Mouse (Mus musculus) forebrain, postnatal 0 days (tissue): ENCODE measurements around the gene Icam4. TPM values are rescaled to one million over a fixed set of nuclear protein-coding genes. Genes with fewer than 3 reads are reported as not detected.

Source experiments
- ATAC-seq: fragments of 200-750 bp; cut with Nextera tagmentation; 2 replicates; pipeline ENCODE4 v1.8.0; 2017; ENCODE audit warnings: mild to moderate bottlenecking, moderate library complexity
- DNase-seq: peaks from one replicate; pipeline ENCODE4 v3.0.0-alpha.2; 2015
- H3K27ac ChIP-seq: fragments of 300-500 bp; sonication (generic); 2 replicates; pipeline ENCODE4 v1.5.1; 2014; ENCODE audit warnings: low read depth, mild to moderate bottlenecking, antibody characterized with exemption, low read length, moderate library complexity, mixed read lengths
- H3K27me3 ChIP-seq: fragments of 300-500 bp; sonication (generic); 2 replicates; pipeline ENCODE4 v1.6.1; 2014; ENCODE audit warnings: mild to moderate bottlenecking, low read length, mixed read lengths; ENCODE audit not compliant: insufficient read depth
- H3K36me3 ChIP-seq: fragments of 300-500 bp; sonication (generic); 2 replicates; pipeline ENCODE4 v1.6.1; 2014; ENCODE audit warnings: mild to moderate bottlenecking, moderate library complexity; ENCODE audit not compliant: insufficient read depth
- H3K4me1 ChIP-seq: fragments of 300-500 bp; sonication (generic); 2 replicates; pipeline ENCODE4 v1.6.1; 2014; ENCODE audit warnings: antibody characterized with exemption; ENCODE audit not compliant: insufficient read depth
- H3K4me2 ChIP-seq: fragments of 300-500 bp; sonication (generic); 2 replicates; pipeline ENCODE4 v1.6.1; 2014; ENCODE audit warnings: low read depth, mild to moderate bottlenecking, moderate library complexity
- H3K4me3 ChIP-seq: fragments of 300-500 bp; sonication (generic); 2 replicates; pipeline ENCODE4 v1.5.1; 2014; ENCODE audit warnings: low read depth, low read length, mixed read lengths
- H3K9ac ChIP-seq: fragments of 300-500 bp; sonication (generic); 2 replicates; pipeline ENCODE4 v1.6.1; 2014; ENCODE audit warnings: mild to moderate bottlenecking
- H3K9me3 ChIP-seq: fragments of 300-500 bp; sonication (generic); 2 replicates; pipeline ENCODE4 v1.6.1; 2016; ENCODE audit warnings: low read length
- CTCF ChIP-seq: sonication (generic); IDR thresholded peaks from 2 replicates; pipeline ENCODE4 v1.5.1; 2016; ENCODE audit warnings: antibody characterized with exemption, control low read depth, low read depth
- WGBS: fragments of 180-500 bp; shearing (Covaris S2); extraction: QIAGEN DNeasy Blood & Tissue Kit; methylation state at CpG from one replicate; pipeline ENCODE4 v1.1.7; 2014; 5-methylcytosine and 5-hydroxymethylcytosine counted together
- microRNA counts: library from miRNA; unstranded; fragments of <30 nt; microRNA quantifications from one replicate; lab custom pipeline; 2015
- microRNA-seq, 2 experiments: library from miRNA; unstranded; fragments of <30 nt; microRNA quantifications; one replicate each; pipeline ENCODE4; 2016
- polyA plus RNA-seq: library from polyadenylated mRNA; unstranded; fragments of >200 nt; fragmentation: Nextera tagmentation; extraction: Ambion mirVana; gene quantifications from 2 replicates; pipeline ENCODE4 v1.2.1, GENCODE M21; 2015
- total RNA-seq: library from RNA; depleted of rRNA; stranded (reverse); fragments of >200 nt; gene quantifications from 2 replicates; pipeline ENCODE4 v1.2.3, GENCODE M21; 2014; rRNA removed

Gene Icam4
- total and polyA plus RNA-seq, 2 experiments from 2014 or later: not detected

- TF ChIP-seq CTCF: no peak
- peak; percentile 94 for DNase-seq
- peak within 1 kb of the TSS; percentile 71 for H3K27ac ChIP-seq
- H3K36me3 ChIP-seq: peaks cover 40% of the 10 kb centered on the region
- 3% methylated on average over 57 of the region's 58 CpGs for WGBS
- peak; percentile 97 for ATAC-seq
- peak within 1 kb of the TSS; percentile 97 for H3K4me2 ChIP-seq
- H3K9me3 ChIP-seq: no peaks in the 10 kb centered on the region
- H3K4me3 ChIP-seq: peak within 1 kb of the TSS; percentile 84
- H3K9ac ChIP-seq: peak within 1 kb of the TSS; percentile 77
- H3K27me3 ChIP-seq: no peaks in the 10 kb centered on the region
- peaks cover 7% of the 10 kb centered on the region; the same call in 1 of the 2 replicates for H3K4me1 ChIP-seq
Measured at GRCm38 (mm10) chr9:21073044-21073840, 44.1 kb downstream of the Icam4 start, which contains the start of the genes Gm49373 and Fdx1l. Gm49373 (minus strand) TSS chr9:21073096. Fdx1l (minus strand) TSS chr9:21073614.

GRCm38 (mm10) chr9:21074173-21074572 lies 45.0 kb downstream of the Icam4 start:
- Histone ChIP-seq H3K27ac (no peak overlapping the region), H3K36me3 (peaks cover 49% of the 10 kb centered on the region), H3K9ac (no peak overlapping the region), H3K27me3 (no peaks in the 10 kb centered on the region), H3K9me3 (no peaks in the 10 kb centered on the region), H3K4me2 (no peak overlapping the region), H3K4me3 (no peak overlapping the region), H3K4me1 (peaks cover 7% of the 10 kb centered on the region; the same call in 1 of the 2 replicates)
- ATAC-seq (no peak), DNase-seq (no peak)
- TF ChIP-seq CTCF: no peak
- 78% methylated on average over 1 of the region's 1 CpGs for WGBS

- H3K4me1 ChIP-seq: peaks cover 7% of the 10 kb centered on the region; the same call in 1 of the 2 replicates
- H3K9ac ChIP-seq: no peak overlapping the region
- no peak overlapping the region for H3K4me3 ChIP-seq
- ATAC-seq (no peak), DNase-seq (no peak)
- no peak overlapping the region for H3K4me2 ChIP-seq
- H3K36me3 ChIP-seq: peaks cover 52% of the 10 kb centered on the region
- WGBS: 83% methylated on average over 3 of the region's 3 CpGs
- no peak for TF ChIP-seq CTCF
- no peaks in the 10 kb centered on the region for H3K9me3 ChIP-seq
- H3K27me3 ChIP-seq: no peaks in the 10 kb centered on the region
- H3K27ac ChIP-seq: no peak overlapping the region
Measured at GRCm38 (mm10) chr9:21075625-21076024, 46.5 kb downstream of the Icam4 start.

MicroRNA genes within 50 kb of the gene (microRNA counts, 519-probe panel; counts per million panel counts)
- not detected for microRNA mmu-miR-1900 (lab: Ali Mortazavi, UCI)

Small RNA genes within 50 kb of the gene (microRNA-seq; reads per million reads assigned to microRNA genes)
- gene Mir1900 (0 to 0.12 reads per million in 2 experiments), gene Mir7082 (0 to 0.24 reads per million in 2 experiments)

Other genes starting within 250 kb of the Icam4 start
- 1.2 and 3.7 TPM in 2 replicates for gene Col5a3, start 214.3 kb upstream of the Icam4 start, total RNA-seq
- gene Col5a3, start 214.3 kb upstream of the Icam4 start, polyA plus RNA-seq: 0.40 TPM in 2 replicates
- not detected in 2 replicates for gene Rdh8, start 210.9 kb upstream of the Icam4 start, total RNA-seq
- gene Rdh8, start 210.9 kb upstream of the Icam4 start, polyA plus RNA-seq: not detected in 2 replicates
- gene A230050P20Rik, start 160.7 kb upstream of the Icam4 start, total RNA-seq: 18.0 and 22.1 TPM in 2 replicates
- 5.0 and 19.6 TPM in 2 replicates for gene A230050P20Rik, start 160.7 kb upstream of the Icam4 start, polyA plus RNA-seq
- 8.6 and 13.8 TPM in 2 replicates for gene Angptl6, start 149.6 kb upstream of the Icam4 start, total RNA-seq
- gene Angptl6, start 149.6 kb upstream of the Icam4 start, polyA plus RNA-seq: 16.4 and 20.6 TPM in 2 replicates
- 55.5 and 72.4 TPM in 2 replicates for gene Ppan, start 141.2 kb upstream of the Icam4 start, total RNA-seq
- gene Ppan, start 141.2 kb upstream of the Icam4 start, polyA plus RNA-seq: 40.7 and 43.1 TPM in 2 replicates
- 129 and 137 TPM in 2 replicates for gene Eif3g, start 130.8 kb upstream of the Icam4 start, total RNA-seq
- 232 and 242 TPM in 2 replicates for gene Eif3g, start 130.8 kb upstream of the Icam4 start, polyA plus RNA-seq
- gene Dnmt1, start 69.5 kb upstream of the Icam4 start, total RNA-seq: 83.1 and 101 TPM in 2 replicates
- gene Dnmt1, start 69.5 kb upstream of the Icam4 start, polyA plus RNA-seq: 36.2 and 39.9 TPM in 2 replicates
- gene S1pr2, start 52.6 kb upstream of the Icam4 start, total RNA-seq: 3.7 and 4.0 TPM in 2 replicates
- 5.1 and 5.7 TPM in 2 replicates for gene S1pr2, start 52.6 kb upstream of the Icam4 start, polyA plus RNA-seq
- gene Mrpl4, start 26.6 kb upstream of the Icam4 start, total RNA-seq: 59.9 and 77.8 TPM in 2 replicates
- 101 and 111 TPM in 2 replicates for gene Mrpl4, start 26.6 kb upstream of the Icam4 start, polyA plus RNA-seq
- 3.2 and 3.7 TPM in 2 replicates for gene Icam1, start 13.4 kb upstream of the Icam4 start, total RNA-seq
- gene Icam1, start 13.4 kb upstream of the Icam4 start, polyA plus RNA-seq: 3.1 and 3.6 TPM in 2 replicates
- gene Icam5, start 2.7 kb downstream of the Icam4 start, total RNA-seq: 17.2 and 19.4 TPM in 2 replicates
- 8.2 and 10.3 TPM in 2 replicates for gene Icam5, start 2.7 kb downstream of the Icam4 start, polyA plus RNA-seq
- gene Zglp1, start 37.7 kb downstream of the Icam4 start, total RNA-seq: not detected in 2 replicates
- gene Zglp1, start 37.7 kb downstream of the Icam4 start, polyA plus RNA-seq: 0.56 and 0.84 TPM in 2 replicates
- gene Gm49373, start 43.7 kb downstream of the Icam4 start, total RNA-seq: 1.5 and 2.6 TPM in 2 replicates
- 0.74 and 0.79 TPM in 2 replicates for gene Gm49373, start 43.7 kb downstream of the Icam4 start, polyA plus RNA-seq
- gene Fdx1l, start 44.2 kb downstream of the Icam4 start, total RNA-seq: 63.2 and 69.2 TPM in 2 replicates
- 79.4 and 94.9 TPM in 2 replicates for gene Fdx1l, start 44.2 kb downstream of the Icam4 start, polyA plus RNA-seq
- 0.43 and 3.4 TPM in 2 replicates for gene Gm38431, start 62.6 kb downstream of the Icam4 start, total RNA-seq
- 0.34 and 0.44 TPM in 2 replicates for gene Gm38431, start 62.6 kb downstream of the Icam4 start, polyA plus RNA-seq
- 24.5 and 40.3 TPM in 2 replicates for gene Raver1, start 62.6 kb downstream of the Icam4 start, total RNA-seq
- 23.2 and 24.3 TPM in 2 replicates for gene Raver1, start 62.6 kb downstream of the Icam4 start, polyA plus RNA-seq
- gene Tyk2, start 101.9 kb downstream of the Icam4 start, total RNA-seq: 9.4 and 11.0 TPM in 2 replicates
- gene Tyk2, start 101.9 kb downstream of the Icam4 start, polyA plus RNA-seq: 3.8 and 5.0 TPM in 2 replicates
- 39.5 and 42.1 TPM in 2 replicates for gene Cdc37, start 120.6 kb downstream of the Icam4 start, total RNA-seq
- 186 and 191 TPM in 2 replicates for gene Cdc37, start 120.6 kb downstream of the Icam4 start, polyA plus RNA-seq
- gene Pde4a, start 136.3 kb downstream of the Icam4 start, total RNA-seq: 19.8 and 20.0 TPM in 2 replicates
- gene Pde4a, start 136.3 kb downstream of the Icam4 start, polyA plus RNA-seq: 26.2 and 41.6 TPM in 2 replicates
- gene Keap1, start 210.0 kb downstream of the Icam4 start, total RNA-seq: 68.9 and 72.7 TPM in 2 replicates
- 60.0 and 67.0 TPM in 2 replicates for gene Keap1, start 210.0 kb downstream of the Icam4 start, polyA plus RNA-seq
- gene S1pr5, start 219.1 kb downstream of the Icam4 start, total RNA-seq: 2.7 and 2.8 TPM in 2 replicates
- gene S1pr5, start 219.1 kb downstream of the Icam4 start, polyA plus RNA-seq: 1.9 and 2.3 TPM in 2 replicates
- 18.7 and 19.5 TPM in 2 replicates for gene Atg4d, start 235.9 kb downstream of the Icam4 start, total RNA-seq
- gene Atg4d, start 235.9 kb downstream of the Icam4 start, polyA plus RNA-seq: 19.9 and 26.4 TPM in 2 replicates